Mouse (Mus musculus): ENCODE data around the gene Syt2. TPM values are rescaled to one million over a fixed set of nuclear protein-coding genes. Genes with fewer than 3 reads are reported as not detected.

Syt2 gene
- polyA plus RNA-seq, 1 experiment from 2014 or later: 1.2 TPM

DNA sequence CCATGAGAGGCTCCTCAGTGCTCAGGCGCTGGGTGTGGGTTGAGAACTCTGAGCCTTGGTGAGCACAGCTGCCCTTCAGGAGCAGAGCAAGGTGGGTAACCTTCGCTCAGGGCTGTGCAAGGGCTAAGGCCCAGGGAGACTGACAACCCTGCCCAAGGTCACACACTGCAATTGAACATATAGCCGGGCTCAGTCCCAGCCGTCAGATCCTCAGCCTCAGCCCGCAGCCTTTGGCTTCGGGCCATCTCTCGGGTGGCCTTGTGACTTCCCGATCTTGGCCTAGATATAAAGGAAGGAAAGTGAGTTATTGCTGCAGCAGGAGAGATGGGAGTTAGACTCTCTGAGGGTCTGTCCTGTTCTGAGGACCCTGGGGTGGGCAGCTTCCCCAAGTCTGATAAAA is 80.8 kb downstream of the Syt2 start:
- no peak overlapping the region for H3K4me2 ChIP-seq
- H3K36me3 ChIP-seq (replicated peaks): no peaks in the 10 kb centered on the region
- no peaks in the 10 kb centered on the region for H3K4me1 ChIP-seq
- no peak overlapping the region for H3K4me3 ChIP-seq (replicated peaks)
- no peak for ATAC-seq (ENCODE audit: low FRiP score)
- no peak overlapping the region for H3K27ac ChIP-seq
- no peaks in the 10 kb centered on the region; the same call in 1 of the 2 replicates for H3K27me3 ChIP-seq
- H3K9me3 ChIP-seq: no peaks in the 10 kb centered on the region
- WGBS: 83% methylated on average over 8 of the region's 8 CpGs
- no peak overlapping the region for H3K9ac ChIP-seq

- H3K4me2 ChIP-seq: no peak overlapping the region
- no peak overlapping the region for H3K4me3 ChIP-seq (replicated peaks)
- H3K9me3 ChIP-seq: no peaks in the 10 kb centered on the region
- H3K4me1 ChIP-seq: peaks cover 5% of the 10 kb centered on the region; the same call in 1 of the 2 replicates
- H3K27ac ChIP-seq: no peak overlapping the region
- H3K9ac ChIP-seq: no peak overlapping the region
- ATAC-seq (ENCODE audit: low FRiP score): no peak
- no peaks in the 10 kb centered on the region for H3K36me3 ChIP-seq (replicated peaks)
- WGBS: 91% methylated on average over 5 of the region's 5 CpGs
- H3K27me3 ChIP-seq: no peaks in the 10 kb centered on the region; the same call in 1 of the 2 replicates
Measured at GRCm38 (mm10) chr1:134733659-134734058, 87.2 kb downstream of the Syt2 start.

DNA sequence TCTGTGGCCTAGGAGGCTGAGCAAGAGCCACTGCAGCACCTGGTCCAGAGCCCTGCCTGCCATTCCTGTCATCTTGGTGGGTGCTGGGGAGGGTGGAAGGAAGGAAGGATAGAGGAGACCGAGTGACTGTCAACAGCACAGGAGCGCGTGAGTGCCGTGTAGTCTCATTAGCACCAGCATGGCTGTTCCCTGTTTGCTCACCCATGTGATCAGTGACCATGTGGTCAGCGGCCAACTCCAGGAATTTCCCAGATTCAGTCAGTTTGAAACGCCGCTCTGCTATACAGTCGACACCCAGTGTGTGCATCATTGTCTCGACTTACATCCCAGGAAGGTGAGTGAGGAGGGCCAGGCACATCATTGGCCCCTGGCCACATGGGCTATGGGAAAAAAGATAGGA is 91.0 kb downstream of the Syt2 start:
- ATAC-seq (ENCODE audit: low FRiP score): no peak
- H3K9me3 ChIP-seq: no peaks in the 10 kb centered on the region
- H3K9ac ChIP-seq: no peak overlapping the region
- H3K4me1 ChIP-seq: peaks cover 5% of the 10 kb centered on the region; the same call in 1 of the 2 replicates
- WGBS: 78% methylated on average over 9 of the region's 9 CpGs
- no peak overlapping the region for H3K4me3 ChIP-seq (replicated peaks)
- H3K36me3 ChIP-seq (replicated peaks): no peaks in the 10 kb centered on the region
- H3K4me2 ChIP-seq: no peak overlapping the region
- no peak overlapping the region for H3K27ac ChIP-seq
- H3K27me3 ChIP-seq: no peaks in the 10 kb centered on the region; the same call in 1 of the 2 replicates

- H3K9me3 ChIP-seq: no peaks in the 10 kb centered on the region
- H3K4me1 ChIP-seq: peaks cover 5% of the 10 kb centered on the region; the same call in 1 of the 2 replicates
- H3K4me2 ChIP-seq: no peak overlapping the region
- H3K9ac ChIP-seq: no peak overlapping the region
- no peak for ATAC-seq (ENCODE audit: low FRiP score)
- 76% methylated on average over 6 of the region's 6 CpGs for WGBS
- H3K4me3 ChIP-seq (replicated peaks): no peak overlapping the region
- no peaks in the 10 kb centered on the region for H3K27me3 ChIP-seq
- no peaks in the 10 kb centered on the region for H3K36me3 ChIP-seq (replicated peaks)
- H3K27ac ChIP-seq: no peak overlapping the region
Measured at GRCm38 (mm10) chr1:134741433-134741832, 95.0 kb downstream of the Syt2 start.

GRCm38 (mm10) chr1:134741946-134742661 is 95.6 kb downstream of the Syt2 start:
- no peak overlapping the region for H3K27ac ChIP-seq
- no peaks in the 10 kb centered on the region for H3K36me3 ChIP-seq (replicated peaks)
- no peak overlapping the region for H3K4me3 ChIP-seq (replicated peaks)
- ATAC-seq (ENCODE audit: low FRiP score): no peak
- H3K9ac ChIP-seq: no peak overlapping the region
- peaks cover 5% of the 10 kb centered on the region; the same call in 1 of the 2 replicates for H3K4me1 ChIP-seq
- no peaks in the 10 kb centered on the region for H3K9me3 ChIP-seq
- 80% methylated on average over 7 of the region's 7 CpGs for whole genome bisulfite sequencing
- no peaks in the 10 kb centered on the region for H3K27me3 ChIP-seq
- H3K4me2 ChIP-seq: no peak overlapping the region

GRCm38 (mm10) chr1:134745648-134746047 is 99.2 kb downstream of the Syt2 start:
- H3K9me3 ChIP-seq: no peaks in the 10 kb centered on the region
- H3K27me3 ChIP-seq: no peaks in the 10 kb centered on the region
- no peak overlapping the region for H3K4me3 ChIP-seq (replicated peaks)
- whole genome bisulfite sequencing: 49% methylated on average over 6 of the region's 6 CpGs
- H3K27ac ChIP-seq: no peak overlapping the region
- no peak overlapping the region for H3K9ac ChIP-seq
- peaks cover 3% of the 10 kb centered on the region; the same call in 1 of the 2 replicates for H3K4me1 ChIP-seq
- H3K36me3 ChIP-seq (replicated peaks): no peaks in the 10 kb centered on the region
- ATAC-seq (ENCODE audit: low FRiP score): no peak
- H3K4me2 ChIP-seq: no peak overlapping the region

DNA sequence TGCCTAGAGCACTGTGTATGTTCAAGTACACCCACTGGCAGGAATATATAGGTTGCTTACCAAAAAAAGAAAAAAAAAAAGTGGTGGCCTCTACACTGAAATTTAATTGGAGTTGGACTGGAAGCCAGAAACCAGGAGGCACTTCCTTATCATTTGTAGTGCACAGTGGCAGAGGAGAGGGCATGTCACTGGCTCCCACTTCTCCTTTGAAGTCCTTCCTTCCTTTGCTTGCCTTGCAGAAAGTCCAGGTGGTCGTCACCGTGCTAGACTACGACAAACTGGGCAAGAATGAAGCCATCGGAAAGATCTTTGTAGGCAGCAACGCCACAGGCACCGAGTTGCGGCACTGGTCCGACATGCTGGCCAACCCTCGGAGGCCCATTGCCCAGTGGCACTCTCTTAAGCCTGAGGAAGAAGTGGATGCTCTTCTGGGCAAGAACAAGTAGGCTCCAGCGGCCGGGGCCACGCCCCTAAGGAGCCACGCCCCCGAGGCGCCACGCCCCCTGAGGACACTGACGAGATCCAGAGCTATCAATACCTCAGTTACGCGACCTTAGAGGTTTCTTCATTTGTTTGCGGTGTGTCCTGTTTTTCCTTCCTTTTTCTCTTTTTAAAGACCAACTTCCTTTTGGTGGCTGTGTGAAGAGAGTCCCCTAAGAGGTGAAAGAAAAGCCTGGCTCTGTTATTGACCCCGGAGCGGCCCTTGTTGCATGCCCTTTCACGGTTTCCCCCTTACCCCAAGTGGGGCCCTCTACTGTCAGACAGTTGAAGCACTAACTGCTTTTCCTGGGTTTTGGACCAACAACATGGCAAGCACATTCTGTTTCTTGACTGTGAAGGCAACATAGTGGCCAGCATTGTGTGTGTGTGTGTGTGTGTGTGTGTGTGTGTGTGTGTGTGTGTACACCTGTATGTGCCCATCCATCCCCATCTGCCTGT is 101.0 kb downstream of the Syt2 start:
- 0 out of 2 replicates have a peak overlapping the region, but pooled peaks have one; percentile 4 for H3K4me3 ChIP-seq (replicated peaks)
- H3K9ac ChIP-seq: 0 out of 2 replicates have a peak overlapping the region, but pooled peaks have one; percentile 12
- no peak overlapping the region for H3K27ac ChIP-seq
- no peaks in the 10 kb centered on the region for H3K27me3 ChIP-seq
- ATAC-seq (ENCODE audit: low FRiP score): no peak
- H3K4me1 ChIP-seq: peaks cover 3% of the 10 kb centered on the region; the same call in 1 of the 2 replicates
- no peaks in the 10 kb centered on the region for H3K9me3 ChIP-seq
- WGBS: 21% methylated on average over 23 of the region's 23 CpGs
- no peaks in the 10 kb centered on the region for H3K36me3 ChIP-seq (replicated peaks)
- peak overlapping the region; percentile 19; the same call in 1 of the 2 replicates for H3K4me2 ChIP-seq

- WGBS: 81% methylated on average over 7 of the region's 7 CpGs
Measured at GRCm38 (mm10) chr1:134749889-134750288, 103.4 kb downstream of the Syt2 start.

GRCm38 (mm10) chr1:134752447-134752846 is 106.0 kb downstream of the Syt2 start:
- Histone ChIP-seq H3K4me1 (peaks cover 14% of the 10 kb centered on the region; the same call in 1 of the 2 replicates), H3K9ac (no peak overlapping the region), H3K9me3 (no peaks in the 10 kb centered on the region), H3K27ac (no peak overlapping the region), H3K4me3 (replicated peaks) (no peak overlapping the region), H3K27me3 (no peaks in the 10 kb centered on the region), H3K4me2 (no peak overlapping the region), H3K36me3 (replicated peaks) (no peaks in the 10 kb centered on the region)
- WGBS: 68% methylated on average over 5 of the region's 5 CpGs
- no peak for ATAC-seq (ENCODE audit: low FRiP score)

More at GRCm38 (mm10) chr1:134749889-134750288, 103.4 kb downstream of the Syt2 start:
- H3K9ac ChIP-seq: no peak overlapping the region
- no peak for ATAC-seq (ENCODE audit: low FRiP score)
- no peaks in the 10 kb centered on the region for H3K27me3 ChIP-seq
- H3K9me3 ChIP-seq: no peaks in the 10 kb centered on the region
- no peak overlapping the region for H3K27ac ChIP-seq
- no peak overlapping the region for H3K4me3 ChIP-seq (replicated peaks)
- no peak overlapping the region for H3K4me2 ChIP-seq
- no peaks in the 10 kb centered on the region for H3K36me3 ChIP-seq (replicated peaks)
- peaks cover 11% of the 10 kb centered on the region; the same call in 1 of the 2 replicates for H3K4me1 ChIP-seq

DNA sequence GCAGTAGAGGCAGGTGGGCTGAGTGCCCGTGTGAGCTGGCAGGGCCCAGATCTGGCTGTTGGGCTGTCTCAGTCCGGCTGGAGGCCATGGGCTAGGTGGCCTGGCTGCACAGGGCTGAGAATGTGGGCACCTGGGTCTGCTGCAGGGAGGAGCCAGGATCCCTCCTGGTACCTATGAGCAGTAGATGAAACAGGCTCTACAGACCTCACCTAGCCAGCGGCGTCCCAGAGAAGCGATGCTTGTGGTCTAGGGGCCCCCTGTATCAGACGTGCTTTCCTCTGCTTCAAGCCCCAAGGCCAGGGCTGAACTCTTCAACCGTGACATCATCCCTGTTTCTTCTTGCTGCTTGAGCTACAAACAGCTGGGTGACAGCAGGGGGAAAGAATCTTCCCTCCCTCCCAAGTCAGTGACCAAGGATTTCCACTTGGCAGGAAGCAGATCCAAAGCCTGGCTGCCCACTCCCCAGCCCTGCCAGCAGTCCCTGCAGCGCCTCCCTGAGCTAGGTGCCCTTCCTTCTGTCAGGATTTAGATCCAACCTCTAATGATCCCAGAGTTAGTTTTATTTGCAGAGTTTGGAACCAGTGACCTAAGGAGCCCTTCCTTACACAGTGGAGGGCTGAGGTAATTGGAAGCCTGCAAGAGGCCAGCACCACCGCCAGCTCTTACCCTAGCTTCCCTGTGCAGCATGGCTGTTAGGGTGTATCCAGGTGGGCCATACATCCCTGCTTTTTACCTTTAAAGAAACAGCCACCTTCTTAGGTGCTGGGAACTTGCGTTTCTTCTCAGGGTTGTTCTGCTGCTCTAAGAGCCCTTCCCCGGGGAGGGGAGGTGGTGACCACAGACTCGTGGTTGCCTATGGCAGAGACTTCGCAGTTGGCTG is 107.5 kb downstream of the Syt2 start:
- H3K27ac ChIP-seq: no peak overlapping the region

GRCm38 (mm10) chr1:134754818-134755217 is 108.3 kb downstream of the Syt2 start:
- Histone ChIP-seq H3K9me3 (no peaks in the 10 kb centered on the region), H3K4me3 (replicated peaks) (no peak overlapping the region), H3K36me3 (replicated peaks) (no peaks in the 10 kb centered on the region; the same call in 1 of the 2 replicates), H3K4me2 (no peak overlapping the region), H3K27me3 (no peaks in the 10 kb centered on the region), H3K4me1 (peaks cover 14% of the 10 kb centered on the region; the same call in 1 of the 2 replicates), H3K9ac (no peak overlapping the region), H3K27ac (no peak overlapping the region)
- 82% methylated on average over 10 of the region's 10 CpGs for WGBS
- ATAC-seq (ENCODE audit: low FRiP score): no peak

More for the DNA sequence above, 107.5 kb downstream of the Syt2 start:
- no peaks in the 10 kb centered on the region for H3K27me3 ChIP-seq
- H3K9ac ChIP-seq: no peak overlapping the region
- ATAC-seq (ENCODE audit: low FRiP score): no peak
- peaks cover 14% of the 10 kb centered on the region; the same call in 1 of the 2 replicates for H3K4me1 ChIP-seq
- no peak overlapping the region for H3K4me3 ChIP-seq (replicated peaks)
- no peaks in the 10 kb centered on the region; the same call in 1 of the 2 replicates for H3K36me3 ChIP-seq (replicated peaks)
- 82% methylated on average over 13 of the region's 13 CpGs for WGBS
- no peak overlapping the region for H3K4me2 ChIP-seq
- H3K9me3 ChIP-seq: no peaks in the 10 kb centered on the region

All from forebrain, embryonic 12.5 days (tissue).